Mouse (Mus musculus): ENCODE results near the gene Tamm41.

The Tamm41 gene

DNA sequence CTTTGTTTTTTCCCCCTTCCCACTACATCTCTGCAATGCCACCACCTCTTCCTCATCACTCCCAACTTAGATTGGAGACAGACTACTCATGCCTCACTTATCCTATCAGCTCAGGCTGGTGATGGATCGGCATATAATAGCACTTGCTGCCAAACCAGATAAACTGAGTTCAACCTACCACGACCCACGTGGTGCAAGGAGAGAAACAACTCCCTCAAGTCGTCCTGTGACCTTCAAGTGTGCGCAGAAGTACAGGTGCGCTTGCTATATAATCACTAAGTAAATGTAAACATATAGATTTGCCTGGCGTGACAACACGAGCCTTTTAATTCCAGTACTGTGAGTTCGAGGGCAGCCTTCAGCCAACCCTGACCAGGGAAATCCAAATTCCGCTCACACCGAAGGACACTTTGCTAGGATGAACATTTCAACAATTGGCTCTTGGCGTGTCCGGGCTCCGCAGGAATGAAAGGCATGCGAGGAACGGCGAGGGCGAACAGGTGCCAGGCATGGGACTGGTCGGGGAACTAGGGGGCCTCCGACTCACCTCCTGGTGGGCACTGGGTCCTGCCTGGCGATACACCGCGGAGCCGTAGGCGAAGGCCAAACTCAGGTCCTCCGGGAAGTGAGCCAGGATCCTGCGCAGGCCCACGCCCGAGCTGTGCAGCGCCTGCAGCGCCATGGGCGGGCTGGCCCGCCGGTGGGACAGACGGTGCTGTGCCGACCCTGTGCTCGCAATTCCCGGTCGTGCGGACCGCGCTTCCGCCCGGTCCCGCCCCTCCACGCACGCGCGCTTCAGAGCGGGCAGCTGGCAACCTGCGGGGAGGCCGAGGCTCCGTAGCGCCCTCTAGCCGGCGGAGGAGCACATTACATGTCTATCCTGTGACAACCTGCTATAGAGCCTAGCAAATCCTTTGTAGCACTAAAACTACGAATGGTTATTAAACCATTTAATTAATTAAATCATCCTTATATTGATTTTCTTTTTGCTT is at the start of gene Tamm41:
Tamm41 (minus strand) TSS at position 774 of the 992 bp plus-strand sequence.
- DNase-seq (ENCODE audit: low read depth, low spot score): peak; percentile 76

- no peak for DNase-seq (ENCODE audit: low read depth, low spot score)
Measured at GRCm38 (mm10) chr6:115085274-115085841, 47.7 kb upstream of the Tamm41 start.

- no peak for DNase-seq (ENCODE audit: low read depth, low spot score)
Measured at GRCm38 (mm10) chr6:115076781-115077575, 39.3 kb upstream of the Tamm41 start.

DNA sequence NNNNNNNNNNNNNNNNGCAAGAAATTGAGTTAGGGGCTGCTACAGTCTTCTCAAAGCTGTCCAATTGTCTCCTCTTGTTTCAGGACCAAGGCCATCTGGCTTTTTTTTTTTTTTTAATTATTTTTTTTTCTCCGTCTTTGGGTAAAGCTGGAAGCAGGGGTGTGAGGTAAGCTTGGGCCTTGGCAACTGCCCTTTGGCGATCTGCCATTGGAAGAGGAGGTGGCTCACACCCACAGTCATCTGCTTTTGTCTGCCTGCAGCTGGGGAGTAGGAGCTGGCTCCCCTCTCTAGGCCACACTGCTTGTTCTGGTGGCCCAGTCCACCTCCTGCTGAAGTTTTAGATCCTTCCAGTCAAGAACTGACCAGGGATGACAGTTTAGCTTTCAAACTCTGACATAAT is 34.3 kb upstream of the Tamm41 start:
- DNase-seq (ENCODE audit: low read depth, low spot score): peak; percentile 25

DNA sequence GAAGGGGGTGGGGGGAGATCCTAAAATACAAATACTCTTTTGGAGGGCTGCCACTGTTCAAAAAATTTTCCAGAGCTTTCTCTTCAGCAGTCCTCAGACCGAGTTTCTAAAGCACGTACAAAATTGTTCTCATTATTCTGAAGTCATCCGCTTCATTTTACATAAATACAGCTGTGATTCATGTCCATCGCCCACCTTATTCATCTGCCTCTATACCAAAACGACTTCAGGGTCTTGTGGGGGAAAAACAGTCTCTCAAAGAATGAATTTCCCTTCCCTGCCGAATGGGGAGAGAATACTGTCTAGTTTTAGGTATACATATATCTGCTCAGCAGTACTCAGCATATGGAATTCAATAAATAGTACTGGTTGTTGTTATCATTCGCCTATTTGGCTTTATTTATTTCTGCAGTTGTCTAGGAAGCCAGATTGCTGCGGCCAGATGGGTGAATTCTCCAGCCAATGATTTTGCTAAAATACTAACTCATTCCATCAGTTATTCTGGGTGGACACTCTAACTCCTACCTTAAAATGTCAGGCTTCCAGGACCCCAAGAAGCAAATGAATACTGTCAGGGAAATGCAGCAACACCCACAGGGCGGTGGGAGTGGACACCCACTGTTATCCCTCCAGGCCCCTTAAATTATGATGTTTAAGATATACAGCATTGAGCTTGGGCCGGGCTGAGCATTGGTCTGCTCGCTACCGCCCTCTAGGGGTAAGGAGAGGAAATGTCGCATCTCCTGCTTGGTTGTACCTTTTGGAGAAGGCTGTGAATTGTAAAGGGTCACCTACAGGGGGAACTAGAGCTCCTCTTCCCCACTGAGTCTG is 27.9 kb upstream of the Tamm41 start:
- DNase-seq (ENCODE audit: low read depth, low spot score): no peak

DNA sequence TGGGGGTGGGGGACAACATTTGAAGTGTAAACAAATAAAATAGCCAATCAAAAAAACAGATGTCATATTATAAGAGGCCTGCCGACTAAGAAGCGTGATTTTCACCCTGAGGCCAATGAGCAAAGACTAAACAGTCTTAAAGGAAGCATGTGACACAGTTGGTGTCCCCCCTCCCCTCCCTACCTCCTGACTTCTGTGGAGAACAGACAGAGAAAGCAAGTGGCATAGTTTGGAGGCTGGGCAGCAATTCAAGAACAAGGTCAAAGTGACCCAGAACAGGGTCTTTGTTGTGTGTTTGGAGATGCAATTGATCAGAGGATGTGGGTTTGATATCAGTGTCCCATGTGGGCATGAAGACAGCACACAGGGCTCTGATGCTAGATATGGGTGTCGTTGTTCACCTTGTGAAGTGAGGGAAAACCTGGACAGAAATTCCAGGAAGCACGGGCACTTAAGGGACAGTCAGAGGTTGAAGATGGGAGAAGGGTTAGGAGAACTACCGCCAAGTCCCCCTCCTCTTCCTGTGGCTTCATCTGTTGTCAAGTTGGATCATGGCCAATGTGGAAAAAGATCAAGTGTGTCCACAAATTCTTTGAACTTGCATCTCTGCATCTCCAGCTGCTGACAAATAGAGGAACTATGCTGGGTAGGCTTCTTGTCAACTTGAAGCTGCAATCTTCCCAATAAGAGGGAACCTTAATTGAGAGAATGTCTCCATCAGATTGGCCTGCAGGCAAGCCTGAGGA is 25.1 kb upstream of the Tamm41 start:
- DNase-seq (ENCODE audit: low read depth, low spot score): no peak

DNA sequence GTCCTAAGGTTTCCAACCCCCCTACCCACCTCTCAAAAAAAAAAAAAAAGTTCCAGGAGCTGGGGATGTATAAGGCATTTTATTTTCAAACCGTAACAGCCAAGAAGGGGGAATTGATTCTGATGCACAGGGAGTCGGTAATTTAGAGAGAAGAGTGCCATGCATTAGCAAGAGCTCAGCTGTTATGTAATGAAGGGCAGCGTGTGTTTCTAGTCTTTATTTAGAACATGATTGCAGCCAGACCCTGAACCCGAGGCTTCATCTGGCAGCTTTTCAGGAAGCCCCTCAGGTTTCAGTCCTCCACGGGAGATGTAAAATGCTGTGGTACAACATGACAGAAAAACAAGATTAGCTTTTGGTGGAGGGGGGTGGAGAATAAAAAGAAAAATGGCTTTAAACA is 21.6 kb upstream of the Tamm41 start:
- DNase-seq (ENCODE audit: low read depth, low spot score): no peak

DNA sequence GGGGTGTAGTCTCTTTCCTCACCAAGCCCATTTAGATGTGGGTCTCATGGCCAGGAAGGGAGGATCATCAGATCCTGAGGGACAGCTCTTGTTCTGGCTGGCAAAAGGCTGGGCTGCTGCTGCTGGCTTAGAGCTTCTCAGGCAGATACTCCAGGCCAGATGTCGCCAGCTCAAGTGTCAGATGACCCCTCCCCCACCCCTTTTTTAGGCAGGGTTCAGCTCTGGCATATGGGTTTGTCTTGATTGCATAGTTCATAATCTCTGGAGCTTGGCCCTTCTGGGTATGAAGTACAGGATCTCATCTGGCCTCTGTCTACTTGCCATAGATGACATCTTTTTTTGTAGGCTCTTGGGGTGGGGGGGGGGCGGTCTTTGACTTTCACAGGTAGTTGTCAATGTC is 19.0 kb upstream of the Tamm41 start:
- DNase-seq (ENCODE audit: low read depth, low spot score): no peak

- no peak for DNase-seq (ENCODE audit: low read depth, low spot score)
Measured at GRCm38 (mm10) chr6:115055440-115055839, 17.8 kb upstream of the Tamm41 start.

GRCm38 (mm10) chr6:115051586-115052197 is 14.0 kb upstream of the Tamm41 start:
- DNase-seq (ENCODE audit: low read depth, low spot score): no peak

- DNase-seq (ENCODE audit: low read depth, low spot score): no peak
Measured at GRCm38 (mm10) chr6:115049015-115049414, 11.3 kb upstream of the Tamm41 start.

GRCm38 (mm10) chr6:115047816-115048215 is 10.1 kb upstream of the Tamm41 start:
- DNase-seq (ENCODE audit: low read depth, low spot score): no peak

GRCm38 (mm10) chr6:115046064-115046463 is 8.4 kb upstream of the Tamm41 start:
- no peak for DNase-seq (ENCODE audit: low read depth, low spot score)

- DNase-seq (ENCODE audit: low read depth, low spot score): no peak
Measured at GRCm38 (mm10) chr6:115044709-115045108, 7.0 kb upstream of the Tamm41 start.

DNA sequence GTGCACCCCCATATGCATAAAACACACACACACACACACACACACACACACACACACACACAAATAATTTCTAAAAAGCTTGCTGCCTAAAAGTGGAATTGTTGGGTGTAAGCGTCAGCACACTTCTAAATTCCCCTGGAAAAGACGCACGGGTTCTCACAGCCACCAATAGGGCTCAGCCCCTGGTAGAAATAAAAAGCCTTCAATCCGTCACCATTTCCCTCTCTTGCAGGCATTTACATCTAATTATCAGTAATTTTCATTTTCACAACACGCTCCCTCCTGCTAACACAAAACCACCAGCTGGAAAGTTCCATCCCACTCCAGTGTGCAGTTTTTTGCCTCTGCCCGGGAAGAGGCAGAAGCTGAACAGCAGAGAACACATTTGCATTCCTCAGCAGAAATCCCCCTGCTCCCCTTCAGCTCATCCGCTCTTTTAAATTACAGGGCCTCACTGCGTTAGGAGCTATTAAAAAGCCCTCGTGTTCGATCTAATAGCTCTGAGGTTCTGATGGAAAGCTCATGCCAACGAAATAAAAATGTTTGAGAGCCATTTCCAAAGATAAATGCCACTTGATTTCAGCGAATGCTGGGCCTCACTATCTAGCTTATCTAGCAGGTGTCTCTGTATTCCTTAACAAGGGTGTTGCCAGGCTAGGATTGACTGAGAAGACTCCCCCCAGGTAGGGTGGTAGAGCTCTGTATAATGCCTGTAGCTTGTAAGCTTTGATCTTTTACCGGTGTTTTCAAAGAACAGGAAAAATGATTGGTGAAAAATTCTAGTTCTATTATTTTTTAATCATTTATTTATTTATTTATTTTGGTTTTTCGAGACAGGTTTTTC is 6.2 kb upstream of the Tamm41 start:
- DNase-seq (ENCODE audit: low read depth, low spot score): no peak

GRCm38 (mm10) chr6:115042609-115043008 is 4.9 kb upstream of the Tamm41 start:
- DNase-seq (ENCODE audit: low read depth, low spot score): no peak

- no peak for DNase-seq (ENCODE audit: low read depth, low spot score)
Measured at GRCm38 (mm10) chr6:115033441-115033840, 4.2 kb downstream of the Tamm41 start.

GRCm38 (mm10) chr6:115030098-115030497 is 7.6 kb downstream of the Tamm41 start:
- DNase-seq (ENCODE audit: low read depth, low spot score): no peak

DNA sequence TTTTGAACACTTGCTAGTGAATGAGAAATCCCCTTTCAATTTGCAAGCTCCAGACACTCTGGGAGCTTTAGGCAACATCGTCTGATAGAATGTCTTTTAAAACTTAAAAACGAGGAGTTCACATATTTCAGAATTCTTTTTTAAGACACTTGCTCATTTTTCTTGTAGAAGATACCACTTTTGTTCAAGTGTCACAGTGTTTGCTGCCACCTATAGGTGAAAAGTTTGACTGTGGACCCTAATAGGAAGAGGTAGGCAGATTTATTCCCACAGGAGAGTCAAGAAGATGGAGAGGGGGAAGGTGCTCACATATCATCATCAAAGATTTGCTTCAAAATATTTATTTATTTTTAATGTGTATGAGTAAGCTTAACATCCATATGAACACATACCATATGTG is 8.4 kb downstream of the Tamm41 start:
- DNase-seq (ENCODE audit: low read depth, low spot score): no peak
